Mouse (Mus musculus): ENCODE measurements around the gene Capn15.

DNA sequence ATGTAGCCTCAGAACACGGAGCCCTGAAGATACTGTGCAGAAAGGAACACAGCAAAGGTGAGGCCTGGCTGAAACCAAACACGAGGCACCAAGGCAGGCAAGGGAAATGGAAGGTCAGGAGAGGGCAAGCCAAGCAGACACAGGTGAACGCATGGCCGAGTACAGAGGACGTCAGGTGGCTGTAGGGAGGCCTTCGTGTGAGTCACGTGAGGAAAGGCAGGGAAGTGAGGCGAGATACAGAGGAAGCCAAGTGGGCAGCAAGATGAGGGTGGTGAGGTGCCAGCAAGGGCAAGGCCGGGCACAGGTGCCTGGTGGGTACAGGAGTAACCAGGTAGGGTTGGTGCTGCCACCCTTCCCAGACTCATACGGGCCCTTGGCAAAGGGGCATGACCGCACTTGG is 12.8 kb upstream of the Capn15 start:
- TF ChIP-seq CTCF (IDR thresholded peaks at IDR 0.05) (no peak), EP300 (IDR thresholded peaks at IDR 0.05) (no peak)

Data from lung, postnatal 0 days (tissue).